8 mouse cellular contexts compared by ENCODE assay signal in the genomic region with DNA sequence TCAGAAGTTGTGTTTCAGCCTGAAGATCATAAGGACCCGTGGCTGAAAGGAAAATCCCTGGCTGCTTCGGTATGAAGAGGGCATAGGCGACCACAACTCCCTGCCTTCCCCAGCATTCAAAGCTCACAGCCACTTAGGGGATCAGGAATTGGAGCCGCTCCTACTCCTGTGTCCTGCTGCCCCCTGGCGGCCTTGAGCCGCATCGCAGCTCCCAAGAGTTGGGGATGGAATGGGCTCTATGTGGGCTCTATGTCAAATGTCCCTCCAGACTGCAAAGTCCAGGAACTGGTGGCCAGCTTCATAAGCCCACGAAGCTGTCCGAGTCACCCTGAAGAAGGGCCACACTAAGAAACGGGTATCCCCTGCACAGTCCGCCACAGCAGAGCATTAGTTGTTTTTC. TPM values are rescaled to one million over a fixed set of nuclear protein-coding genes. Genes with fewer than 3 reads are reported as not detected.
DNase-seq lines count a peak whose midpoint lies in the region; ATAC-seq and TF ChIP-seq lines count a peak whose summit lies in the region.
"Had no signal": no experiment of that assay in that cellular context is flagged by ENCODE, and none has a peak within 500 bp of the region (broad histone marks: within the 10 kb centered on the region; RNA-seq: fewer than 3 reads in every experiment).

No protein-coding gene starts in this region.

- WGBS in intestine, embryonic 16.5 days: 5% methylated on average over 11 of the region's 11 CpGs
- WGBS in midbrain, embryonic 13.5 days: 6% methylated on average over 11 of the region's 11 CpGs

- H3K4me3 ChIP-seq in cortical plate, adult 2 months (ENCODE audit: insufficient read depth, low read length): no peak overlapping the region
- no peak overlapping the region for H3K4me3 ChIP-seq in intestine, embryonic 16.5 days (ENCODE audit: low read length)
- no peak overlapping the region for H3K4me3 ChIP-seq in midbrain, embryonic 13.5 days (replicated peaks)

- no peak overlapping the region for H3K9ac ChIP-seq in intestine, embryonic 16.5 days (ENCODE audit: low read depth, low read length)
- H3K9ac ChIP-seq in midbrain, embryonic 13.5 days (replicated peaks): no peak overlapping the region

- intact Hi-C loops in left cerebral cortex, postnatal 4 days (cut with DNase I): loop anchor here (5.0 kb wide), 1 partner anchor 1302 kb away; no protein-coding TSS in a partner anchor

- peak; percentile 89 for DNase-seq in adrenal gland, adult 2 months
- DNase-seq in gastrocnemius, postnatal 25 days: peak; percentile 72
- peak; percentile 91 for DNase-seq in left cerebral cortex, postnatal 4 days
- peak; percentile 69 for DNase-seq in skeletal muscle tissue, adult 2 months (ENCODE audit: low read depth, low spot score)

- H3K9me3 ChIP-seq in intestine, embryonic 16.5 days (ENCODE audit: control insufficient read depth, low read length): no peaks in the 10 kb centered on the region
- H3K9me3 ChIP-seq in midbrain, embryonic 13.5 days: no peaks in the 10 kb centered on the region

- TF ChIP-seq CTCF in cortical plate, adult 2 months (IDR thresholded peaks at IDR 0.05; ENCODE audit: extremely low read depth, insufficient read depth, low read length): peak; percentile 83

- H3K4me1 ChIP-seq in cortical plate, adult 2 months (ENCODE audit: control insufficient read depth, insufficient read depth, low read length): no peaks in the 10 kb centered on the region
- no peaks in the 10 kb centered on the region for H3K4me1 ChIP-seq in intestine, embryonic 16.5 days (ENCODE audit: control insufficient read depth, insufficient read depth, low read length)
- no peaks in the 10 kb centered on the region for H3K4me1 ChIP-seq in midbrain, embryonic 13.5 days (replicated peaks)

- no peaks in the 10 kb centered on the region for H3K36me3 ChIP-seq in intestine, embryonic 16.5 days (ENCODE audit: control insufficient read depth, insufficient read depth, low read length)
- no peaks in the 10 kb centered on the region for H3K36me3 ChIP-seq in midbrain, embryonic 13.5 days

- TF ChIP-seq POLR2A in cortical plate, adult 2 months (IDR thresholded peaks at IDR 0.05; ENCODE audit: extremely low read depth, insufficient read depth, low read length): no peak

- ATAC-seq in intestine, embryonic 16.5 days: peak; percentile 52; the same call in 1 of the 2 replicates
- peak; percentile 82 for ATAC-seq in midbrain, embryonic 13.5 days

- H3K27ac ChIP-seq in cortical plate, adult 2 months (ENCODE audit: insufficient read depth, low read length): no peak overlapping the region
- H3K27ac ChIP-seq in intestine, embryonic 16.5 days (ENCODE audit: low read length): no peak overlapping the region
- no peak overlapping the region for H3K27ac ChIP-seq in midbrain, embryonic 13.5 days
- H3K27ac ChIP-seq: macrophage had no signal

- no peak overlapping the region for H3K4me2 ChIP-seq in intestine, embryonic 16.5 days (ENCODE audit: low read depth, low read length)
- H3K4me2 ChIP-seq in midbrain, embryonic 13.5 days (replicated peaks): no peak overlapping the region

- no peaks in the 10 kb centered on the region for H3K27me3 ChIP-seq in intestine, embryonic 16.5 days (replicated peaks; ENCODE audit: control insufficient read depth, insufficient read depth, low read length)
- H3K27me3 ChIP-seq in midbrain, embryonic 13.5 days: peaks cover 24% of the 10 kb centered on the region

RNA-seq across cellular contexts. Expression of a gene that starts 12.2 kb away (rescaled TPM):
- 100 to 1,000 TPM; 172 to 281 TPM for total RNA-seq in adrenal gland, adult 2 months (2021)
- 473 and 543 TPM in 2 replicates for polyA plus RNA-seq in adrenal gland, adult 2 months (2012; rRNA removed)
- polyA plus RNA-seq in cortical plate, adult 2 months (2012; rRNA removed): 64.1 and 72.6 TPM in 2 replicates
- 10 to 100 TPM; 30.2 to 57.3 TPM for total RNA-seq in gastrocnemius, postnatal 25 days (2021)
- 238 and 255 TPM in 2 replicates for polyA plus RNA-seq in intestine, embryonic 16.5 days (2015; fragmentation: Nextera tagmentation; extraction: Ambion mirVana)
- total RNA-seq in left cerebral cortex, postnatal 4 days (2021): 10 to 100 TPM; 19.1 to 22.8 TPM
- 49.5 and 52.5 TPM in 2 replicates for polyA plus RNA-seq in midbrain, embryonic 13.5 days (2015; fragmentation: Nextera tagmentation; extraction: Ambion mirVana)

RNA-seq across cellular contexts. Expression of a gene that starts 33.2 kb away (rescaled TPM):
- total RNA-seq in adrenal gland, adult 2 months (2021): 100 to 1,000 TPM; 192 to 200 TPM
- 164 and 180 TPM in 2 replicates for polyA plus RNA-seq in adrenal gland, adult 2 months (2012; rRNA removed)
- polyA plus RNA-seq in cortical plate, adult 2 months (2012; rRNA removed): 382 and 400 TPM in 2 replicates
- 10 to 100 TPM; 71.5 to 79.1 TPM for total RNA-seq in gastrocnemius, postnatal 25 days (2021)
- 325 and 376 TPM in 2 replicates for polyA plus RNA-seq in intestine, embryonic 16.5 days (2015; fragmentation: Nextera tagmentation; extraction: Ambion mirVana)
- 100 to 1,000 TPM; 324 to 337 TPM for total RNA-seq in left cerebral cortex, postnatal 4 days (2021)
- 460 and 465 TPM in 2 replicates for polyA plus RNA-seq in midbrain, embryonic 13.5 days (2015; fragmentation: Nextera tagmentation; extraction: Ambion mirVana)

RNA-seq across cellular contexts. Expression of a gene that starts 39.2 kb away (rescaled TPM):
- 10 to 100 TPM; 14.1 to 19.4 TPM for total RNA-seq in adrenal gland, adult 2 months (2021)
- 52.3 and 57.6 TPM in 2 replicates for polyA plus RNA-seq in adrenal gland, adult 2 months (2012; rRNA removed)
- 12.2 and 13.8 TPM in 2 replicates for polyA plus RNA-seq in cortical plate, adult 2 months (2012; rRNA removed)
- total RNA-seq in gastrocnemius, postnatal 25 days (2021): 1 to 10 TPM; 5.6 to 6.8 TPM
- polyA plus RNA-seq in intestine, embryonic 16.5 days (2015; fragmentation: Nextera tagmentation; extraction: Ambion mirVana): 8.9 and 9.2 TPM in 2 replicates
- 10 to 100 TPM; 14.7 to 14.8 TPM for total RNA-seq in left cerebral cortex, postnatal 4 days (2021)
- 8.3 and 11.0 TPM in 2 replicates for polyA plus RNA-seq in midbrain, embryonic 13.5 days (2015; fragmentation: Nextera tagmentation; extraction: Ambion mirVana)

RNA-seq across cellular contexts. Expression of a gene that starts 41.3 kb away (rescaled TPM):
- total RNA-seq in adrenal gland, adult 2 months (2021): 1 to 10 TPM; 5.6 to 5.7 TPM
- polyA plus RNA-seq in adrenal gland, adult 2 months (2012; rRNA removed): 7.2 and 8.5 TPM in 2 replicates
- polyA plus RNA-seq in cortical plate, adult 2 months (2012; rRNA removed): 765 and 777 TPM in 2 replicates
- total RNA-seq in gastrocnemius, postnatal 25 days (2021): 1 to 10 TPM; 1.9 to 2.3 TPM
- polyA plus RNA-seq in intestine, embryonic 16.5 days (2015; fragmentation: Nextera tagmentation; extraction: Ambion mirVana): 4.7 and 4.8 TPM in 2 replicates
- total RNA-seq in left cerebral cortex, postnatal 4 days (2021): 100 to 1,000 TPM; 122 to 142 TPM
- polyA plus RNA-seq in midbrain, embryonic 13.5 days (2015; fragmentation: Nextera tagmentation; extraction: Ambion mirVana): 41.6 and 43.0 TPM in 2 replicates

RNA-seq across cellular contexts. Expression of a gene that starts 45.4 kb away (rescaled TPM):
- 1 to 10 TPM in 1 of 2 experiments, under 1 TPM in 1; 0.98 to 3.6 TPM for total RNA-seq in adrenal gland, adult 2 months (2021)
- 0.04 TPM in 1 of 2 replicates, not detected in the other for polyA plus RNA-seq in adrenal gland, adult 2 months (2012; rRNA removed)
- 0.68 and 0.88 TPM in 2 replicates for polyA plus RNA-seq in cortical plate, adult 2 months (2012; rRNA removed)
- total RNA-seq in gastrocnemius, postnatal 25 days (2021): under 1 TPM; 0.20 to 0.86 TPM
- polyA plus RNA-seq in intestine, embryonic 16.5 days (2015; fragmentation: Nextera tagmentation; extraction: Ambion mirVana): 8.8 and 12.8 TPM in 2 replicates
- under 1 TPM; 0.28 to 0.32 TPM for total RNA-seq in left cerebral cortex, postnatal 4 days (2021)
- 0.11 and 0.17 TPM in 2 replicates for polyA plus RNA-seq in midbrain, embryonic 13.5 days (2015; fragmentation: Nextera tagmentation; extraction: Ambion mirVana)
- polyA plus RNA-seq: macrophage had no signal
